Mouse (Mus musculus) bone marrow, adult 2 months (tissue): ENCODE measurements around the gene Fgfr2.

Experiments
- CTCF ChIP-seq: fragments of 200-500 bp; IDR thresholded peaks from 2 replicates; pipeline ENCODE4 v1.5.1; 2011; ENCODE audit warnings: low read length, control low read depth; ENCODE audit not compliant: control insufficient read depth, insufficient read depth
- POLR2A ChIP-seq: fragments of 200-500 bp; IDR thresholded peaks from 2 replicates; pipeline ENCODE4 v1.6.1; 2011; ENCODE audit warnings: low read depth, mild to moderate bottlenecking, control low read depth, low read length, borderline replicate concordance; ENCODE audit not compliant: control insufficient read depth

DNA sequence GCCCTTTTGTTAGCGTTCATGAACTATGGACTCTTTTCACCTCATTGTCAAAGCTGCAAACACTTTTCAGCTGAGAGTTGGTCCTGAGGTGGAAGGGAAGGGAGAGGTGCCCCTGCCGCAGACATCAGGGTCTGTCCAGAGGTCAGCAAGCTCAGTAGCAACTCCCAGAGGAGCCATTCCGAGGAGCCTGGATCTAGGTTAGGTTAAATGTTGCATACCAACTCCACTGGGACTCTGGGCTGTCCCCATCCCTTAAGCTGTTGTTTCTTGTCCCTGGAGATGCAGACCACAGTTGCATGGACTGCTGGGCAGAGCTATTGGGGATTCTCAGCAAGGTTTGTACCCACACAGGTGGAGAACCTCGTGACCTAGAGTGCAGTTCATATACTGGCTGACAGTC is 424.0 kb downstream of the Fgfr2 start:
- TF ChIP-seq CTCF (no peak), POLR2A (no peak)
